Mouse (Mus musculus) intestine, embryonic 16.5 days (tissue): Measurements from ENCODE around the gene Rgs7. TPM values are rescaled to one million over a fixed set of nuclear protein-coding genes. Genes with fewer than 3 reads are reported as not detected.
A peak's percentile ranks its signal among the peaks of the same experiment; 100 is the strongest.

Source experiments
- ATAC-seq: fragments of 200-750 bp; cut with Nextera tagmentation; 2 replicates; pipeline ENCODE4 v1.8.0; 2017; ENCODE audit warnings: moderate TSS enrichment, moderate library complexity
- H3K27ac ChIP-seq: fragments of 300-500 bp; sonication (generic); 2 replicates; pipeline ENCODE4 v1.5.1; 2014; ENCODE audit warnings: mild to moderate bottlenecking, low read length
- H3K27me3 ChIP-seq: fragments of 300-500 bp; sonication (generic); replicated peaks from 2 replicates; pipeline ENCODE4 v1.6.1; 2014; ENCODE audit warnings: low read length, control low read depth, mixed read lengths; ENCODE audit not compliant: control insufficient read depth, insufficient read depth
- H3K36me3 ChIP-seq: fragments of 300-500 bp; sonication (generic); 2 replicates; pipeline ENCODE4 v1.6.1; 2014; ENCODE audit warnings: low read length, control low read depth; ENCODE audit not compliant: control insufficient read depth, insufficient read depth
- H3K4me1 ChIP-seq: fragments of 300-500 bp; sonication (generic); 2 replicates; pipeline ENCODE4 v1.6.1; 2014; ENCODE audit warnings: low read length, control low read depth, mixed read lengths; ENCODE audit not compliant: control insufficient read depth, insufficient read depth
- H3K4me2 ChIP-seq: fragments of 300-500 bp; sonication (generic); 2 replicates; pipeline ENCODE4 v1.6.1; 2014; ENCODE audit warnings: low read depth, low read length, control low read depth
- H3K4me3 ChIP-seq: fragments of 300-500 bp; sonication (generic); 2 replicates; pipeline ENCODE4 v1.5.1; 2014; ENCODE audit warnings: mild to moderate bottlenecking, low read length
- H3K9ac ChIP-seq: fragments of 300-500 bp; sonication (generic); 2 replicates; pipeline ENCODE4 v1.6.1; 2014; ENCODE audit warnings: low read depth, low read length
- H3K9me3 ChIP-seq: fragments of 300-500 bp; sonication (generic); 2 replicates; pipeline ENCODE4 v1.6.1; 2016; ENCODE audit warnings: low read length, control low read depth; ENCODE audit not compliant: control insufficient read depth
- WGBS: fragments of 180-500 bp; shearing (Covaris S2); extraction: QIAGEN DNeasy Blood & Tissue Kit; methylation state at CpG from one replicate; pipeline ENCODE4 v1.1.7; 2014; 5-methylcytosine and 5-hydroxymethylcytosine counted together
- polyA plus RNA-seq: library from polyadenylated mRNA; unstranded; fragments of >200 nt; fragmentation: Nextera tagmentation; extraction: Ambion mirVana; gene quantifications from 2 replicates; pipeline ENCODE4 v1.2.1, GENCODE M21; 2015

Rgs7 gene
- polyA plus RNA-seq, 1 experiment from 2014 or later = 1.4 TPM

- WGBS = 30% methylated on average over 1 of the region's 1 CpGs
- Histone ChIP-seq H3K4me1 (no peaks in the 10 kb centered on the region), H3K4me3 (no peak overlapping the region)
Observed at GRCm38 (mm10) chr1:175106315-175106714, 386.0 kb downstream of the Rgs7 start.

GRCm38 (mm10) chr1:175105426-175105825 is 386.9 kb downstream of the Rgs7 start:
- no peaks in the 10 kb centered on the region for H3K36me3 ChIP-seq
- no peaks in the 10 kb centered on the region for H3K27me3 ChIP-seq
- no peak overlapping the region for H3K4me3 ChIP-seq
- ATAC-seq = no peak
- 73% methylated on average over 5 of the region's 5 CpGs for WGBS
- no peak overlapping the region for H3K4me2 ChIP-seq
- H3K9ac ChIP-seq = no peak overlapping the region
- H3K9me3 ChIP-seq = no peaks in the 10 kb centered on the region
- H3K4me1 ChIP-seq = no peaks in the 10 kb centered on the region
- H3K27ac ChIP-seq = no peak overlapping the region

More at GRCm38 (mm10) chr1:175106315-175106714, 386.0 kb downstream of the Rgs7 start:
- H3K36me3 ChIP-seq = no peaks in the 10 kb centered on the region
- H3K9ac ChIP-seq = no peak overlapping the region
- no peak for ATAC-seq
- no peak overlapping the region for H3K4me2 ChIP-seq
- H3K9me3 ChIP-seq = no peaks in the 10 kb centered on the region
- no peaks in the 10 kb centered on the region for H3K27me3 ChIP-seq
- no peak overlapping the region for H3K27ac ChIP-seq

- H3K9ac ChIP-seq = no peak overlapping the region
- H3K4me2 ChIP-seq = no peak overlapping the region
- WGBS = 46% methylated on average over 3 of the region's 3 CpGs
- no peaks in the 10 kb centered on the region for H3K4me1 ChIP-seq
- H3K36me3 ChIP-seq = no peaks in the 10 kb centered on the region
- H3K27ac ChIP-seq = no peak overlapping the region
- H3K4me3 ChIP-seq = no peak overlapping the region
- no peaks in the 10 kb centered on the region for H3K9me3 ChIP-seq
- no peaks in the 10 kb centered on the region for H3K27me3 ChIP-seq
- no peak for ATAC-seq
Observed at GRCm38 (mm10) chr1:175097014-175097413, 395.3 kb downstream of the Rgs7 start.

- H3K27me3 ChIP-seq = no peaks in the 10 kb centered on the region
- no peaks in the 10 kb centered on the region for H3K4me1 ChIP-seq
- WGBS = 82% methylated on average over 1 of the region's 1 CpGs
- H3K4me2 ChIP-seq = no peak overlapping the region
- no peak overlapping the region for H3K27ac ChIP-seq
- H3K4me3 ChIP-seq = no peak overlapping the region
- peak; percentile 62 for ATAC-seq
- no peaks in the 10 kb centered on the region for H3K9me3 ChIP-seq
- no peaks in the 10 kb centered on the region for H3K36me3 ChIP-seq
- no peak overlapping the region for H3K9ac ChIP-seq
Observed at GRCm38 (mm10) chr1:175082104-175082503, 410.2 kb downstream of the Rgs7 start.

- 64% methylated on average over 4 of the region's 4 CpGs for WGBS
Observed at GRCm38 (mm10) chr1:175079819-175080608, 412.3 kb downstream of the Rgs7 start.

GRCm38 (mm10) chr1:175073500-175074232 is 418.6 kb downstream of the Rgs7 start:
- H3K36me3 ChIP-seq = no peaks in the 10 kb centered on the region
- H3K4me1 ChIP-seq = no peaks in the 10 kb centered on the region
- ATAC-seq = peak; percentile 89
- no peak overlapping the region for H3K27ac ChIP-seq
- no peak overlapping the region for H3K4me2 ChIP-seq
- no peak overlapping the region for H3K4me3 ChIP-seq
- H3K9me3 ChIP-seq = no peaks in the 10 kb centered on the region
- no peaks in the 10 kb centered on the region for H3K27me3 ChIP-seq
- WGBS = 79% methylated on average over 1 of the region's 1 CpGs
- no peak overlapping the region for H3K9ac ChIP-seq

More at GRCm38 (mm10) chr1:175079819-175080608, 412.3 kb downstream of the Rgs7 start:
- Histone ChIP-seq H3K36me3 (no peaks in the 10 kb centered on the region), H3K9me3 (no peaks in the 10 kb centered on the region), H3K27ac (no peak overlapping the region), H3K4me2 (no peak overlapping the region), H3K4me1 (no peaks in the 10 kb centered on the region), H3K9ac (no peak overlapping the region), H3K4me3 (no peak overlapping the region), H3K27me3 (no peaks in the 10 kb centered on the region)
- ATAC-seq = no peak

GRCm38 (mm10) chr1:175069758-175070290 is 422.5 kb downstream of the Rgs7 start:
- Histone ChIP-seq H3K36me3 (no peaks in the 10 kb centered on the region), H3K27ac (no peak overlapping the region), H3K4me2 (no peak overlapping the region), H3K4me3 (no peak overlapping the region), H3K4me1 (no peaks in the 10 kb centered on the region), H3K27me3 (no peaks in the 10 kb centered on the region), H3K9ac (no peak overlapping the region), H3K9me3 (no peaks in the 10 kb centered on the region)
- ATAC-seq = no peak
- 92% methylated on average over 4 of the region's 4 CpGs for WGBS

- Histone ChIP-seq H3K9ac (no peak overlapping the region), H3K9me3 (no peaks in the 10 kb centered on the region), H3K4me2 (no peak overlapping the region), H3K27me3 (no peaks in the 10 kb centered on the region), H3K4me1 (no peaks in the 10 kb centered on the region), H3K4me3 (no peak overlapping the region), H3K36me3 (no peaks in the 10 kb centered on the region), H3K27ac (no peak overlapping the region)
- ATAC-seq = no peak
- 88% methylated on average over 6 of the region's 6 CpGs for WGBS
Observed at GRCm38 (mm10) chr1:175049121-175049520, 443.2 kb downstream of the Rgs7 start.

- Histone ChIP-seq H3K36me3 (no peaks in the 10 kb centered on the region), H3K4me3 (no peak overlapping the region), H3K4me1 (no peaks in the 10 kb centered on the region), H3K9me3 (no peaks in the 10 kb centered on the region), H3K9ac (no peak overlapping the region), H3K4me2 (no peak overlapping the region), H3K27ac (no peak overlapping the region), H3K27me3 (no peaks in the 10 kb centered on the region)
- ATAC-seq = peak; percentile 70
- WGBS = 41% methylated on average over 4 of the region's 4 CpGs
Observed at GRCm38 (mm10) chr1:175041167-175041817, 451.0 kb downstream of the Rgs7 start.
